Mouse (Mus musculus): ENCODE measurements around the gene Fam131a. TPM values are rescaled to one million over a fixed set of nuclear protein-coding genes. Genes with fewer than 3 reads are reported as not detected.

The Fam131a gene
- polyA plus RNA-seq, 1 experiment from 2014 or later = 8.3 TPM

GRCm38 (mm10) chr16:20733731-20734730 lies 41.0 kb downstream of the Fam131a start, which contains the start of gene Thpo:
Thpo (minus strand) TSS chr16:20734511.
- no peak for ATAC-seq (ENCODE audit: insufficient number of reproducible peaks, insufficient read depth, low FRiP score, low read depth)
- WGBS = 9% methylated on average over 45 of the region's 45 CpGs
- H3K27me3 ChIP-seq (ENCODE audit: control insufficient read depth, insufficient read depth, low read length) = peaks cover 15% of the 10 kb centered on the region

DNA sequence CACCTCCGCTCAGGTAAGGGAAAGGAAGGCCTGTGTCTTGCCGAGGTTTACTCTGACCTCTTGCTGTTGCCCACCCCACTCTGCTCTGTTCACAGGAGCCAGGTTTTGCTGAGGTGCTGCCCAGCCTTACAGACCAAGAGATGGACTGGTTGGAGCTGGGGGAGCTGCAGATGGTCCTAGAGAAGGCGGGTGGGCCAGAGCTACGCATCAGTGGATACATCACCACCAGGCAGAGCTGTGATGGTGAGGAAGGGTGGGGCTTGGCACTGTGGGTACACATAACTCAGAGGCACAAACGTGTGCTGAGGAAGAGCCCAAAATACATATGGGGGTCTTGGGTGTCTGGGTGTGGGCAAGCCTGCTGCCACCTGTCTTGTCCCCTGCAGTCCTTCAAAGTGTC lies 42.6 kb downstream of the Fam131a start:
- 78% methylated on average over 5 of the region's 5 CpGs for WGBS
- ATAC-seq (ENCODE audit: insufficient number of reproducible peaks, insufficient read depth, low FRiP score, low read depth) = no peak
- H3K27ac ChIP-seq (ENCODE audit: low read length) = no peak overlapping the region
- peaks cover 15% of the 10 kb centered on the region for H3K27me3 ChIP-seq (ENCODE audit: control insufficient read depth, insufficient read depth, low read length)
- H3K9me3 ChIP-seq (ENCODE audit: control insufficient read depth, low read depth, low read length) = no peaks in the 10 kb centered on the region
- H3K9ac ChIP-seq (replicated peaks; ENCODE audit: low read depth, low read length) = no peak overlapping the region
- peaks cover 8% of the 10 kb centered on the region; the same call in 1 of the 2 replicates for H3K4me1 ChIP-seq (ENCODE audit: control insufficient read depth, insufficient read depth, low read length)
- no peaks in the 10 kb centered on the region for H3K36me3 ChIP-seq (ENCODE audit: control insufficient read depth, insufficient read depth, low read length)
- H3K4me3 ChIP-seq (ENCODE audit: low read depth, low read length) = no peak overlapping the region
- no peak overlapping the region for H3K4me2 ChIP-seq (replicated peaks; ENCODE audit: low read depth, low read length)

More at GRCm38 (mm10) chr16:20733731-20734730, 41.0 kb downstream of the Fam131a start, which contains the start of gene Thpo:
- H3K9ac ChIP-seq (replicated peaks; ENCODE audit: low read depth, low read length) = peak within 1 kb of the TSS; percentile 65
- H3K27ac ChIP-seq (ENCODE audit: low read length) = no peak within 1 kb of the TSS
- peak within 1 kb of the TSS; percentile 63 for H3K4me3 ChIP-seq (ENCODE audit: low read depth, low read length)
- no peaks in the 10 kb centered on the region for H3K36me3 ChIP-seq (ENCODE audit: control insufficient read depth, insufficient read depth, low read length)
- H3K4me2 ChIP-seq (replicated peaks; ENCODE audit: low read depth, low read length) = peak within 1 kb of the TSS; percentile 98
- H3K4me1 ChIP-seq (ENCODE audit: control insufficient read depth, insufficient read depth, low read length) = peaks cover 8% of the 10 kb centered on the region; the same call in 1 of the 2 replicates
- H3K9me3 ChIP-seq (ENCODE audit: control insufficient read depth, low read depth, low read length) = no peaks in the 10 kb centered on the region

DNA sequence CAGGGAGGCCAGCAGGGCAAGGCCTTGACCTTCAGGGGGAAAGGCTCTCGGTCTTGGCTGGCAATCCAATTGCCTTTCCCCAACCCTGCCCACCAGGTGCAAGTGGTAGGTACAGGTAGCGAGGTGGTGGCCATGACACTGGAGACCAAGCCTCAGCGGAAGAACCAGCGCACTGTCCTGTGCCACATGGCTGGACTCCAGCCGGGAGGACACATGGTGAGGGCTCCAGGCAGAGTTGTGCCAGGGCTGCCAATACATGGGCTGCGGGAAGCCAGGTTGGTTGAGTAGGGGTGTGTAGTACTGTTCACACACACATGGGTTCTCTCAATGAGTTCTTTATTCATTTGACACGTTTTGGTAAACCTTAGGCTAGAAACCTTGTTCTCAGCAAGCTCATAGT lies 43.1 kb downstream of the Fam131a start:
- H3K27ac ChIP-seq (ENCODE audit: low read length) = no peak overlapping the region
- no peak for ATAC-seq (ENCODE audit: insufficient number of reproducible peaks, insufficient read depth, low FRiP score, low read depth)

GRCm38 (mm10) chr16:20736823-20737222 lies 43.8 kb downstream of the Fam131a start:
- 92% methylated on average over 5 of the region's 5 CpGs for WGBS
- ATAC-seq (ENCODE audit: insufficient number of reproducible peaks, insufficient read depth, low FRiP score, low read depth) = no peak

More for the DNA sequence above, 43.1 kb downstream of the Fam131a start:
- WGBS = 86% methylated on average over 7 of the region's 7 CpGs
- no peaks in the 10 kb centered on the region for H3K36me3 ChIP-seq (ENCODE audit: control insufficient read depth, insufficient read depth, low read length)
- H3K27me3 ChIP-seq (ENCODE audit: control insufficient read depth, insufficient read depth, low read length) = peaks cover 15% of the 10 kb centered on the region
- no peak overlapping the region for H3K4me3 ChIP-seq (ENCODE audit: low read depth, low read length)
- no peak overlapping the region for H3K4me2 ChIP-seq (replicated peaks; ENCODE audit: low read depth, low read length)
- no peak overlapping the region for H3K9ac ChIP-seq (replicated peaks; ENCODE audit: low read depth, low read length)
- no peaks in the 10 kb centered on the region for H3K9me3 ChIP-seq (ENCODE audit: control insufficient read depth, low read depth, low read length)
- H3K4me1 ChIP-seq (ENCODE audit: control insufficient read depth, insufficient read depth, low read length) = peaks cover 8% of the 10 kb centered on the region; the same call in 1 of the 2 replicates

DNA sequence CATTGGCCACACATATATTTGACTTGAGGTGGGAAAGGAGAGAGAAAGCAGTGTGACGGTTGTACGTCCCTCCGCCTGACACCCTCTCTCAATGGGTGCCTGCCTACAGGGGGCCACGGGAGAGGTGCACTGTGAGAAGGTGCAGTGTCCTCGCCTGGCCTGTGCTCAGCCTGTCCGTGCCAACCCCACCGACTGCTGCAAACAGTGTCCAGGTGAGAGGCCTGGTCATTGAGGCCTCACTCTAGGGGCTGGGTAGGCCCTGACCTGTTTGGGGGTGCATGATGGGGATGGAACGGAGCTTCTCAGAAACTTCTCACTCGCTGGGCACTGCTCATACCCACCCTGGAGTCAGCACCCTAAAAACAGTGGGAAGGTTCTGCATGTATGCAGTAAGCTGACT lies 46.8 kb downstream of the Fam131a start:
- Histone ChIP-seq H3K9me3 (ENCODE audit: control insufficient read depth, low read depth, low read length) (no peaks in the 10 kb centered on the region), H3K9ac (replicated peaks; ENCODE audit: low read depth, low read length) (no peak overlapping the region), H3K36me3 (ENCODE audit: control insufficient read depth, insufficient read depth, low read length) (no peaks in the 10 kb centered on the region), H3K4me2 (replicated peaks; ENCODE audit: low read depth, low read length) (no peak overlapping the region), H3K4me3 (ENCODE audit: low read depth, low read length) (no peak overlapping the region), H3K27me3 (ENCODE audit: control insufficient read depth, insufficient read depth, low read length) (peaks cover 5% of the 10 kb centered on the region), H3K27ac (ENCODE audit: low read length) (no peak overlapping the region), H3K4me1 (ENCODE audit: control insufficient read depth, insufficient read depth, low read length) (no peaks in the 10 kb centered on the region)
- WGBS = 91% methylated on average over 9 of the region's 9 CpGs
- ATAC-seq (ENCODE audit: insufficient number of reproducible peaks, insufficient read depth, low FRiP score, low read depth) = no peak

More at GRCm38 (mm10) chr16:20736823-20737222, 43.8 kb downstream of the Fam131a start:
- Histone ChIP-seq H3K27me3 (ENCODE audit: control insufficient read depth, insufficient read depth, low read length) (peaks cover 15% of the 10 kb centered on the region), H3K27ac (ENCODE audit: low read length) (no peak overlapping the region), H3K9me3 (ENCODE audit: control insufficient read depth, low read depth, low read length) (no peaks in the 10 kb centered on the region), H3K4me2 (replicated peaks; ENCODE audit: low read depth, low read length) (no peak overlapping the region), H3K4me1 (ENCODE audit: control insufficient read depth, insufficient read depth, low read length) (peaks cover 8% of the 10 kb centered on the region; the same call in 1 of the 2 replicates), H3K4me3 (ENCODE audit: low read depth, low read length) (no peak overlapping the region), H3K9ac (replicated peaks; ENCODE audit: low read depth, low read length) (no peak overlapping the region), H3K36me3 (ENCODE audit: control insufficient read depth, insufficient read depth, low read length) (no peaks in the 10 kb centered on the region)

DNA sequence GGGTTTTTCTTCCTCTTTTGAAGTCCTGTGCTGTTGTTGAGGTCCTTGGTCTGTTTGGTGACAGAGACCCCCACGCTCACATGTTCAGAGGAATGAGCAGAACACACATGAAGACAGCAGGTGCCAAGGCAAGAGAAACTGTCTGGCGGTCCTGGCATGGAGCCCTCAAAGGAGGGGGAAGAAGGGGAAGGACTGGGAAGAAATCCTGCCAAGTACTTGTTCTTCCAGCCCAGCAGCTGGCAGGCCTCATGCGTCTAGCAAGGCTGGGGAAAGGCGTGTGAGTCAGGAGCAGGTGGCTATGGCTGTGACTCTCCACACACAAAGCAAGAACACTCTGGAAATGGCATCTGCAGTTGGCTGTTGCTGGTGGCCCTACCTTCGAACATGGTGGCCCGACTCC lies 53.6 kb downstream of the Fam131a start:
- Histone ChIP-seq H3K27ac (ENCODE audit: low read length) (no peak overlapping the region), H3K36me3 (ENCODE audit: control insufficient read depth, insufficient read depth, low read length) (no peaks in the 10 kb centered on the region), H3K9me3 (ENCODE audit: control insufficient read depth, low read depth, low read length) (no peaks in the 10 kb centered on the region), H3K4me2 (replicated peaks; ENCODE audit: low read depth, low read length) (no peak overlapping the region), H3K4me3 (ENCODE audit: low read depth, low read length) (no peak overlapping the region), H3K27me3 (ENCODE audit: control insufficient read depth, insufficient read depth, low read length) (no peaks in the 10 kb centered on the region), H3K4me1 (ENCODE audit: control insufficient read depth, insufficient read depth, low read length) (no peaks in the 10 kb centered on the region), H3K9ac (replicated peaks; ENCODE audit: low read depth, low read length) (no peak overlapping the region)
- 55% methylated on average over 6 of the region's 6 CpGs for WGBS
- peak; percentile 28; the same call in 1 of the 2 replicates for ATAC-seq (ENCODE audit: insufficient number of reproducible peaks, insufficient read depth, low FRiP score, low read depth)

GRCm38 (mm10) chr16:20750518-20750917 lies 57.5 kb downstream of the Fam131a start:
- 39% methylated on average over 8 of the region's 8 CpGs for WGBS
- Histone ChIP-seq H3K27ac (ENCODE audit: low read length) (no peak overlapping the region), H3K9me3 (ENCODE audit: control insufficient read depth, low read depth, low read length) (no peaks in the 10 kb centered on the region), H3K4me2 (replicated peaks; ENCODE audit: low read depth, low read length) (no peak overlapping the region), H3K4me3 (ENCODE audit: low read depth, low read length) (no peak overlapping the region), H3K27me3 (ENCODE audit: control insufficient read depth, insufficient read depth, low read length) (no peaks in the 10 kb centered on the region), H3K9ac (replicated peaks; ENCODE audit: low read depth, low read length) (no peak overlapping the region), H3K4me1 (ENCODE audit: control insufficient read depth, insufficient read depth, low read length) (no peaks in the 10 kb centered on the region), H3K36me3 (ENCODE audit: control insufficient read depth, insufficient read depth, low read length) (no peaks in the 10 kb centered on the region)
- no peak for ATAC-seq (ENCODE audit: insufficient number of reproducible peaks, insufficient read depth, low FRiP score, low read depth)
